Mouse (Mus musculus): ENCODE results near the gene Irf9. TPM values are rescaled to one million over a fixed set of nuclear protein-coding genes. Genes with fewer than 3 reads are reported as not detected.
A peak's percentile ranks its signal among the peaks of the same experiment; 100 is the strongest.

The Irf9 gene
- polyA plus RNA-seq, 1 experiment from 2014 or later: 8.0 TPM

GRCm38 (mm10) chr14:55563249-55563648, 40.1 kb upstream of the Irf9 start:
- DNase-seq (ENCODE audit: low spot score): no peak

GRCm38 (mm10) chr14:55565748-55566147, 37.6 kb upstream of the Irf9 start:
- Histone ChIP-seq H3K27me3 (ENCODE audit: control insufficient read depth, insufficient read depth, low read length) (no peaks in the 10 kb centered on the region), H3K4me2 (replicated peaks) (no peak overlapping the region), H3K9ac (no peak overlapping the region), H3K36me3 (replicated peaks; ENCODE audit: control insufficient read depth, insufficient read depth) (peaks cover 82% of the 10 kb centered on the region), H3K9me3 (ENCODE audit: control insufficient read depth, low read length) (no peaks in the 10 kb centered on the region), H3K4me1 (replicated peaks; ENCODE audit: control insufficient read depth, insufficient read depth, low read length) (peaks cover 9% of the 10 kb centered on the region), H3K27ac (no peak overlapping the region), H3K4me3 (replicated peaks; ENCODE audit: low read length) (no peak overlapping the region)
- 90% methylated on average over 3 of the region's 3 CpGs for WGBS
- ATAC-seq (ENCODE audit: low FRiP score): no peak
- DNase-seq (ENCODE audit: low spot score): no peak

More at GRCm38 (mm10) chr14:55563249-55563648, 40.1 kb upstream of the Irf9 start:
- no peak overlapping the region for H3K9ac ChIP-seq
- no peak overlapping the region for H3K27ac ChIP-seq
- H3K4me1 ChIP-seq (replicated peaks; ENCODE audit: control insufficient read depth, insufficient read depth, low read length): peaks cover 15% of the 10 kb centered on the region
- peaks cover 57% of the 10 kb centered on the region for H3K36me3 ChIP-seq (replicated peaks; ENCODE audit: control insufficient read depth, insufficient read depth)
- no peak overlapping the region for H3K4me3 ChIP-seq (replicated peaks; ENCODE audit: low read length)
- no peak overlapping the region for H3K4me2 ChIP-seq (replicated peaks)
- no peaks in the 10 kb centered on the region for H3K27me3 ChIP-seq (ENCODE audit: control insufficient read depth, insufficient read depth, low read length)
- H3K9me3 ChIP-seq (ENCODE audit: control insufficient read depth, low read length): no peaks in the 10 kb centered on the region
- ATAC-seq (ENCODE audit: low FRiP score): no peak
- WGBS: 91% methylated on average over 11 of the region's 11 CpGs

GRCm38 (mm10) chr14:55567496-55567895, 35.9 kb upstream of the Irf9 start:
- no peaks in the 10 kb centered on the region for H3K9me3 ChIP-seq (ENCODE audit: control insufficient read depth, low read length)
- H3K4me1 ChIP-seq (replicated peaks; ENCODE audit: control insufficient read depth, insufficient read depth, low read length): no peaks in the 10 kb centered on the region
- no peak for ATAC-seq (ENCODE audit: low FRiP score)
- H3K4me2 ChIP-seq (replicated peaks): no peak overlapping the region
- H3K4me3 ChIP-seq (replicated peaks; ENCODE audit: low read length): no peak overlapping the region
- H3K36me3 ChIP-seq (replicated peaks; ENCODE audit: control insufficient read depth, insufficient read depth): peaks cover 80% of the 10 kb centered on the region
- WGBS: 90% methylated on average over 3 of the region's 3 CpGs
- no peak overlapping the region for H3K27ac ChIP-seq
- no peak for DNase-seq (ENCODE audit: low spot score)
- H3K27me3 ChIP-seq (ENCODE audit: control insufficient read depth, insufficient read depth, low read length): no peaks in the 10 kb centered on the region
- no peak overlapping the region for H3K9ac ChIP-seq

GRCm38 (mm10) chr14:55570588-55570987, 32.8 kb upstream of the Irf9 start:
- 98% methylated on average over 2 of the region's 2 CpGs for WGBS
- Histone ChIP-seq H3K4me1 (replicated peaks; ENCODE audit: control insufficient read depth, insufficient read depth, low read length) (no peaks in the 10 kb centered on the region), H3K27ac (no peak overlapping the region)

GRCm38 (mm10) chr14:55571760-55572159, 31.6 kb upstream of the Irf9 start:
- ATAC-seq (ENCODE audit: low FRiP score): no peak
- no peaks in the 10 kb centered on the region for H3K27me3 ChIP-seq (ENCODE audit: control insufficient read depth, insufficient read depth, low read length)
- DNase-seq (ENCODE audit: low spot score): no peak

More at GRCm38 (mm10) chr14:55570588-55570987, 32.8 kb upstream of the Irf9 start:
- H3K9ac ChIP-seq: no peak overlapping the region
- no peaks in the 10 kb centered on the region for H3K9me3 ChIP-seq (ENCODE audit: control insufficient read depth, low read length)
- no peak overlapping the region for H3K4me3 ChIP-seq (replicated peaks; ENCODE audit: low read length)
- DNase-seq (ENCODE audit: low spot score) (no peak), ATAC-seq (ENCODE audit: low FRiP score) (no peak)
- H3K4me2 ChIP-seq (replicated peaks): no peak overlapping the region
- H3K27me3 ChIP-seq (ENCODE audit: control insufficient read depth, insufficient read depth, low read length): no peaks in the 10 kb centered on the region
- peaks cover 50% of the 10 kb centered on the region for H3K36me3 ChIP-seq (replicated peaks; ENCODE audit: control insufficient read depth, insufficient read depth)

GRCm38 (mm10) chr14:55575302-55575701, 28.1 kb upstream of the Irf9 start, which contains the start of gene Fitm1:
Gene Fitm1 (plus strand): TSS chr14:55575617.
- DNase-seq (ENCODE audit: low spot score) (no peak), ATAC-seq (ENCODE audit: low FRiP score) (no peak)
- H3K9me3 ChIP-seq (ENCODE audit: control insufficient read depth, low read length): no peaks in the 10 kb centered on the region
- H3K36me3 ChIP-seq (replicated peaks; ENCODE audit: control insufficient read depth, insufficient read depth): peaks cover 7% of the 10 kb centered on the region; the same call in 1 of the 2 replicates
- H3K4me3 ChIP-seq (replicated peaks; ENCODE audit: low read length): no peak within 1 kb of the TSS
- H3K4me2 ChIP-seq (replicated peaks): no peak within 1 kb of the TSS
- WGBS: 80% methylated on average over 8 of the region's 8 CpGs
- H3K4me1 ChIP-seq (replicated peaks; ENCODE audit: control insufficient read depth, insufficient read depth, low read length): peaks cover 10% of the 10 kb centered on the region
- H3K9ac ChIP-seq: no peak within 1 kb of the TSS
- H3K27me3 ChIP-seq (ENCODE audit: control insufficient read depth, insufficient read depth, low read length): no peaks in the 10 kb centered on the region
- H3K27ac ChIP-seq: no peak within 1 kb of the TSS

More at GRCm38 (mm10) chr14:55571760-55572159, 31.6 kb upstream of the Irf9 start:
- no peak overlapping the region for H3K4me3 ChIP-seq (replicated peaks; ENCODE audit: low read length)
- no peaks in the 10 kb centered on the region for H3K9me3 ChIP-seq (ENCODE audit: control insufficient read depth, low read length)
- no peak overlapping the region for H3K27ac ChIP-seq
- peaks cover 38% of the 10 kb centered on the region for H3K36me3 ChIP-seq (replicated peaks; ENCODE audit: control insufficient read depth, insufficient read depth)
- no peaks in the 10 kb centered on the region for H3K4me1 ChIP-seq (replicated peaks; ENCODE audit: control insufficient read depth, insufficient read depth, low read length)
- H3K4me2 ChIP-seq (replicated peaks): no peak overlapping the region
- H3K9ac ChIP-seq: no peak overlapping the region

- Histone ChIP-seq H3K27me3 (ENCODE audit: control insufficient read depth, insufficient read depth, low read length) (no peaks in the 10 kb centered on the region), H3K36me3 (replicated peaks; ENCODE audit: control insufficient read depth, insufficient read depth) (peaks cover 7% of the 10 kb centered on the region; the same call in 1 of the 2 replicates), H3K4me2 (replicated peaks) (no peak overlapping the region), H3K27ac (no peak overlapping the region), H3K9ac (no peak overlapping the region), H3K9me3 (ENCODE audit: control insufficient read depth, low read length) (no peaks in the 10 kb centered on the region), H3K4me1 (replicated peaks; ENCODE audit: control insufficient read depth, insufficient read depth, low read length) (peaks cover 10% of the 10 kb centered on the region), H3K4me3 (replicated peaks; ENCODE audit: low read length) (no peak overlapping the region)
- 77% methylated on average over 13 of the region's 13 CpGs for WGBS
- no peak for ATAC-seq (ENCODE audit: low FRiP score)
- no peak for DNase-seq (ENCODE audit: low spot score)
These were observed 27.7 kb upstream of the Irf9 start for GRCm38 (mm10) chr14:55575711-55576110.

GRCm38 (mm10) chr14:55576376-55576775, 27.0 kb upstream of the Irf9 start:
- Histone ChIP-seq H3K4me2 (replicated peaks) (no peak overlapping the region), H3K4me1 (replicated peaks; ENCODE audit: control insufficient read depth, insufficient read depth, low read length) (peaks cover 10% of the 10 kb centered on the region), H3K9me3 (ENCODE audit: control insufficient read depth, low read length) (no peaks in the 10 kb centered on the region), H3K27me3 (ENCODE audit: control insufficient read depth, insufficient read depth, low read length) (no peaks in the 10 kb centered on the region), H3K27ac (no peak overlapping the region), H3K9ac (no peak overlapping the region), H3K36me3 (replicated peaks; ENCODE audit: control insufficient read depth, insufficient read depth) (peaks cover 8% of the 10 kb centered on the region; the same call in 1 of the 2 replicates), H3K4me3 (replicated peaks; ENCODE audit: low read length) (no peak overlapping the region)
- ATAC-seq (ENCODE audit: low FRiP score) (no peak), DNase-seq (ENCODE audit: low spot score) (no peak)
- WGBS: 81% methylated on average over 16 of the region's 16 CpGs

GRCm38 (mm10) chr14:55577871-55578667, 25.3 kb upstream of the Irf9 start, which contains the start of gene Psme1:
Gene Psme1 (plus strand): TSS chr14:55578123.
- ATAC-seq (ENCODE audit: low FRiP score) (peak; percentile 93), DNase-seq (ENCODE audit: low spot score) (peak; percentile 75)
- Histone ChIP-seq H3K4me1 (replicated peaks; ENCODE audit: control insufficient read depth, insufficient read depth, low read length) (peaks cover 10% of the 10 kb centered on the region), H3K27ac (peak within 1 kb of the TSS; percentile 91), H3K9me3 (ENCODE audit: control insufficient read depth, low read length) (no peaks in the 10 kb centered on the region), H3K4me3 (replicated peaks; ENCODE audit: low read length) (peak within 1 kb of the TSS; percentile 75), H3K27me3 (ENCODE audit: control insufficient read depth, insufficient read depth, low read length) (no peaks in the 10 kb centered on the region), H3K4me2 (replicated peaks) (peak within 1 kb of the TSS; percentile 97), H3K9ac (peak within 1 kb of the TSS; percentile 94), H3K36me3 (replicated peaks; ENCODE audit: control insufficient read depth, insufficient read depth) (peaks cover 17% of the 10 kb centered on the region; the same call in 1 of the 2 replicates)
- under 1% methylated on average over 32 of the region's 32 CpGs for WGBS
